Mouse (Mus musculus): ENCODE measurements around the gene Zcchc2.

Zcchc2 gene

GRCm38 (mm10) chr1:106036861-106037599 lies 46.8 kb downstream of the Zcchc2 start:
- DNase-seq (ENCODE audit: low spot score in 2 of 2) = peak; percentile 26 to 43

DNA sequence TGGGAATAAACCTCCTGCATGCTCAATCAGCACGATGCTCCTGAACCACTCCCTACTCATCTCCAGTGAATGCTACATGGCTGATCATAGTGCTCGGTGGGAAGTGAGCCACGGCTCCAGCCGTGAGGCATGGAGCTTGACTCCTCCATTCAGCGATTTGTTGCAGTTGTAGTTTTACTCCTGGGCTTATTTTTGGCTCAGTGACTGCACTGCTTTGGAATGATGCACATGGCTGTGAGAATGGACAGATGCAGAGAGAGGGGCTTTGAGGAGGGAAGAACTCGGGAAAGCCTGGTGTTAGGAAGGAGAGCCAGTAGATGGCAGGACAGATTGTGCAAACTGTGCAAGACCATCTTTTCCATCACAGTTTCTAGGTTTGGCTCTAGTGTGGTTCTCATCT lies 49.1 kb downstream of the Zcchc2 start:
- no peak for DNase-seq (ENCODE audit: low spot score in 2 of 2)

- DNase-seq (ENCODE audit: low spot score in 2 of 2) = no peak
These were observed 50.1 kb downstream of the Zcchc2 start for GRCm38 (mm10) chr1:106040271-106040670.

DNA sequence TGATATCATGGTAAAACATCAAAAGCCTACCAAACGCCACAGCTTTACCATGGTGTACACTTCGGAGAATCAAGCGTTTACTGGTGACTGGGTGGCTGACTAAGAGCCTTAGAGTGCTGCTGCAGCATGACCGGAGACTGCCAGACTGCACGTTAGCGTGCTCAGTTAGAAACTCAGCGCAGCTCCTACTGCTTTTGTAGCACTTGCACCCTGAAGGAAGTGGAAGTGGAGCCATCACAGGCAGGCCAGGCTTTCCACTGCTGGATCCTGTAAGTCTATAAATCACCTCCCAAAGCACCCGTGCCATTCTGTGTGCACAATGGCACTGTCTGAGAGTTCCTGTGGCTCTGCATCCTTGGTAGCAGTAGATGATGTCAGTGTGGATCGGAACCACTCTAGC lies 52.0 kb downstream of the Zcchc2 start:
- DNase-seq (ENCODE audit: low spot score in 2 of 2) = no peak

DNA sequence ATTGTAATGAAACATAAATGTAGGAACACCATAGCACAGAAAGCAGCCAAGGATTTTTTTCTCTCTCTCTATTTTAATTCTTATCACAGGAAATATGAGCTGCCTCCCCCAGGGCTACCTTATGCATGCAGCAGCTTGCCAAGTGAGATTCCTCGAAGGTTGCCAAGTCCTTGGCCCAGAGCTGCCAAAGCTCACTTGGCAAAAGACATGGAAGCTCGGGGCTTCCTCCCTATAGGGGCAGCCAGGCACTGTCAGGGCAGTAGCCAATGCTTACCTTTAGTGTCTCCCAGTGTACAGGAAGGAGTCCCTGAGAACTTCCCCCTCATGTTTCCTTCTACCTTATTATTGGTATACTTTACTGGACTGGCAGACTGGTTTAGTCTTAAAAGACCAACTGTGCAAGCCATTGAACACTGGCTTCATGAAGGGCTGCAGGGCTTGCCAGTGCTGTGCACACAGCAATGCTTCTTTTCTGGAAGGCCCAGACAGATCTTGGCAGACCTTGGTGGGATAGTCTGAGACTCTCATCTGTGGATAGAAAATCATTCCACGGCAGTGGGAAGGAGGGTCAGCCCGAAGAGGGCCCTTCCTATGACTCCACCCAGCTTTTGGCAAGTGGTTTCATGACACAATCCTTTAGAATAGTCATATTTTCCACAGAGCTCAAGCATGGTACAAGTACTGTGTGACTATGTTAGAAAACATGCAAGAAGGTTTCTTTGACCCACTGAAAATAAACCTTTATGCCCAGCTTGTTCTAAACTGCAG lies 53.0 kb downstream of the Zcchc2 start:
- no peak for DNase-seq (ENCODE audit: low spot score in 2 of 2)

GRCm38 (mm10) chr1:106049036-106049435 lies 58.8 kb downstream of the Zcchc2 start:
- DNase-seq (ENCODE audit: low spot score in 2 of 2) = no peak

DNA sequence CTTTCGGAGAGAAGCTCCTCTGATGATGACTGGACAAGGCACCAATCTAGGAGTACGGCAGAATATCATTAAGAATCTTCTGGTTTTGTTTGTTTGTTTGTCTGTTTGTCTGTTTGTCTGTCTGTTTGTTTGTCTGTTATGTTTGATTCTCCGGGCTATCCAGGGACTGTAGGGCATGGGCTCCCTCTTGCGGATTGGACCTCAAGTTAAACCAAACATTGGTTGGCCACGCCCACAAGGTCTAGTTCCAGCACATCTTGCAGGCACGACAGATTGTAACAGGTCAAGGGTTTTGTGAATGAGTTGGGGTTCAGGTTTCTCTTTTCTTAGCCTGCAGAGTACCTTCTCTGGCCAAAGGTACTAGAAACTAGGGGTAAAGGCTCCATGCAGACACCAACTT lies 64.8 kb downstream of the Zcchc2 start:
- DNase-seq (ENCODE audit: low spot score in 2 of 2) = no peak

DNA sequence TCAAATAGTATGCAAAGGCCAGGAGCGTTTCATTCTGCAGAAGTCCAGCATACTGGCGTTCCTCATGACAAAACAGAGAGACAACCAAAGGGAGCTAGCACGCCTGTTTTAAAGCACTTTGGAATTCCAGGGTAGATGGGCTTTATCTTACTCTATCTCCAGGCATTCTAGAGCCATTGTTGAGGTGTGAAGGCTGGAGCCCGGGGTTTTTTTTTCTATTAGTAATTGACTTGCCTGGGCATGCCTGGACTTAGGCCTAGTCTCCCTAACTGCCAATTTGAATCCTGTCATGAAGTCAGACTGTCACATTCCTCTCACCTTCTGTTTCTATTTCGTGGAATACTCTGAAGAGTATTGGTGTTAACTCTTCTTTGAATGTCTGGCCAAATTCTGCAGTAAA lies 68.1 kb downstream of the Zcchc2 start:
- no peak for DNase-seq (ENCODE audit: low spot score in 2 of 2)

- no peak for DNase-seq (ENCODE audit: low spot score in 2 of 2)
These were observed 69.5 kb downstream of the Zcchc2 start for GRCm38 (mm10) chr1:106059516-106060277.

DNA sequence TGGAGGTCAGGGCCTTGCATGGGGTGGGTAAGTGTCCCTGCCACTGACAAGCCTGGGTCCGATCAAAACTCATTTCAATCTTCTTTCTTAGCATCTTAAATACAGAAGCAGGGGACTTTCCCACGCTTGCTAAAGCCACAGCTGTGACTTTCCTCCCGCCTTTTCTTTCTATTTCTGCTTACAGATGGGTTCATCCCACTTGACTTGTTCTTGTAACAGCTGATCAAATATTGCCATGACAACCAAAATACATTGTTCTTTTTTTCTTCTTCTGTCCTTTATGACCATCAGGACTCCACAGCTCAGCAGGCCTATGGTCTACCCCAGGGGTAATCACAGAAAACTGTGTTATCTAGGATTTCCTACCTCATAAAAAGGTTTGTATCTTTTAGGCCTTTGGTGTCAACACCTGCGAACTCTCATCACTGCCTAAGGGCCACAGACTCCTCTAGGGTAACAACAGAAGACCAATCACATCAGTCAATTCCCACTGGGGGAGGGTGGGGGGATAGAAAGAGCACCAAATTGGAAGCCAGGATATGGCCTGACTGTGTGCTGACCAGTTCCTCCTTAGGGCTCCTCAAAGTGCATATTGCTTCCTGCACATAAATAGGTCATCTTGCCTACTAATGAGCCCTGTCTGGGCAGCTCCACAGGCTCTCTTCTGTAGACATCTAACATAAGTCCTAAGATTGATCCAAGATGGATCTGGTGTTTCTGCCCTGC lies 71.1 kb downstream of the Zcchc2 start:
- peak; percentile 32 to 51 for DNase-seq (ENCODE audit: low spot score in 2 of 2)

DNA sequence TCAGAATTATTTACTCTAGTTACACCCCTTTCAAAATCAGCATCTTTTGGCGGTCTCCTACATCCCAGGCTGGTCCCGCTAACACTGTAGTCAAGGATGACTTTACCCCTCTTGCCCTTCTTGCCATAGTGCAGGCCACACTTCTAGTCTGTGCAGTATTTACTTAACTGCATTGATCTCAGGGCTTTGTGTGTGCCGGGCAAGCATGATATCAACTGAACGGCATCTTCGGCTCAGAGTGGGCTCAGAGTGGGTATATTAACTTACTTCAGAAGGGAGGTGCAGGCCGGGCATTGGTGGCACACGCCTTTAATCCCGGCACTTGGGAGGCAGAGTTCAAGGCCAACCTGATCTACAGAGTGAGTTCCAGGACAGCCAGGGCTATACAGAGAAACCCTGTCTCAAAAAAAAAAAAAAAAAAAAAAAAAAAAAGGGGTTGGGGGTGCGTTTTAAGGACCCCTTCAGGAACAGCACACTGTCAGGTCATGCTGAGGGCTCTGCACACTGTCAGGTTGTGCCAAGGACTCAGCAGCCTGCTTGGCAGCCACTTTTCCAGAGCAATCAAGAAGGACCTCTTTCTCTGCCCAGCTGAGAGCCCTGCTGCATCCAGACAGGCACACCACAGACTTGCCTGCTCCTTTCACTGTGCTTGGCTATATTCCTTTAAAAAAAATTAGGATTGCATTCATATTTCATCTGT lies 72.8 kb downstream of the Zcchc2 start:
- no peak for DNase-seq (ENCODE audit: low spot score in 2 of 2)

DNA sequence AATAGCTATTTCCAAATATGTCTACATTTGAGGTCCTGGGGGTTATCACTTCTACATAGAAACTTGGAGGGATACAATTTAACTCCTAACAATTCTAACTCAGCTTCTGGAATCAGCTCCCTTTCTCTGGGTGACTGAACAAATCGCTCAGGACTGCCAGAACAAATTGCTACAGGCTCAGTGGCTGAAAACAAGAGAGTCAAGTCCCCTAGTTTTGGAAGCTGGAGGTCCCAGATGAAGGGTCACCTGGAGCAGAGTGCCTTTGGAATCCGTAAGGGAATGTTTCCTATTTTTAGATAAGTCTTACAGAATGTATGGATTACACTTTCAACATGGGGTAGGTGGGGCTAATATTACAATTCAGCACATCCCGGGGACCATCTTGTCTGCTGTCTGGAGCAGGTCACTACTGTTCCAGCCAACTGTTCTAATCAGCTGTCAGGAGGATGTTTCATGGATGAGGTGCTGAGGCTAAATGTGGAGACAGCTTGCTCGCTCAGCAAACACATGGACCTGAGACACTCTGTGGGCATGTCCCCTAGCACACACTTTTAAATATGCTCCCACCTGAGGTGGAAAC lies 73.5 kb downstream of the Zcchc2 start:
- no peak for DNase-seq (ENCODE audit: low spot score in 2 of 2)

DNA sequence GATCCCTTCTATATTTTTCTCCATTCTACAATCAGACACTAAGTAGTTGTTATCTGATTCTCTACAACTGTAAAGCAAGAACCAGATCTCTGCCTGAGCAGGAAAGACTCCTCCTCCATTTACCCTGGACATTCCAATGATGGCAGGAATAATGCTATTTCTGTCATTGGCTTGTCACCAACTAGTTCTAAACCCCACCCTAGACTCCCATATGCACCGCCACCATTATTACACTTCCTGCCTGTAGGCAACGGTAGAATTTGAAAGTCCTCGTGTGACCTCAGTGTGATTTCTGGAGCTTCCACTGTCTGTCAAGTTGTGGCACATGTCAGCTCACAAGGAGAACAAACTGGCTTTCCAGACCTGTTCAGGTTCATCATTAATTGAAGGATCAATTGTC lies 74.1 kb downstream of the Zcchc2 start:
- DNase-seq (ENCODE audit: low spot score in 2 of 2) = no peak

DNA sequence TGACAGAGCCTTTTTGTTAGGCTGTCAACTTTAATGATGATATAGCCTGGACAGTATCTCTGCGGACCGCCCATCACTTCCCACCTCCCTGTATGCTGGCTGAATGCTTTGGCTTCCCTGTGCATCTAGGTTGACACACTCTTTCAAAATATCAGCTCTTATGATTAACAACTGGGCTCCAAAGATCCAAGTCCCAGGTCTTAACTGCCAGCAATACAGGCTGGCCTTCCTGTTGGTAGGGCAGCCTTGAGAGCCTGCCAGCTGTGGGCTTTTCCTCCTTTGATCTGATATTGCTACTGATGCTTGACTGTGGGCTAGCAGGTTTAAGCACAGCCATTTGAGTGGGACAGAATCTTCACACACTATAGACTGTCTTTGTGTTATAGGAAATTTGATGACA lies 74.5 kb downstream of the Zcchc2 start:
- DNase-seq (ENCODE audit: low spot score in 2 of 2) = no peak

DNA sequence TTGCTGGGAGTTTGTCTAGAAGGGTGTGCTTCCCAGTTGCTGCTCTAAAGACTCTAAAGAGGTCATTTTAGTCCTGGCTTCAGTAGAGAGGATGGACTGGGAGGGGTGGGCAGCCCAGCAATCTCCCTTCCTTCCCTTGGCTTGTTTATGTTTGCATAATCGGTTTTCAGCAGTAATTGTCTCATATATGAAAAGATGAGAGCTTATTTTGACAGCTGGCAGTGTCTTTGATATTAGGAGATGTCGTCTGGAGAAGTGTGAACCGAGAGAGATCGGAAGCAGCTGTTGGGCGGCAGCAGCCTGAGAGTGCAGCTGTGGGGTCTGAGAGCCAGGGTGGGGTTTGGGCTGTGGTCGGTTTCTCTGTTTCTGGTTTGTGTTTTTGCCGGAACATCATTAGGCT lies 75.5 kb downstream of the Zcchc2 start:
- peak in 1 of 2 experiments; percentile 13 for DNase-seq (ENCODE audit: low spot score in 2 of 2)

DNA sequence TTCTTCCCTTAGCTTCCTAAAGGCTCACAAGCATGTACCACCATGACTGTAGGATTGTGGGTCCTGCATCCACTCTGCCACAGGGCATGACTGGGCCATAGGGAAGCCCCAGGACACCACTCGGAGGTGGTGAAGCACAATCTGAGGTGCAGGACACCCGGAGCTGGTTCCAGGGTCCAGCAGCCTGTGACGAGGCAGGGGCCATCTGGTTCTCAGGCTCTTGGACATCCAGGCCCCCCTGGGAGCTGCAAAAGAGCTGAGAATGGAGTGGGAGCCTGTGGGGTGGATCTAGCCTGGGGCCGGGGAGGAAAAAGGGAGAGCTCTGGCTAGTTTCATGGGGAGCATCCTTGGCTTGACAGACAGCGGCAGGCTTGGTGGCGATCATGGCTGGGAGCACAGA lies 77.1 kb downstream of the Zcchc2 start:
- DNase-seq (ENCODE audit: low spot score in 2 of 2) = no peak

GRCm38 (mm10) chr1:106069867-106070543 lies 79.8 kb downstream of the Zcchc2 start:
- no peak for DNase-seq (ENCODE audit: low spot score in 2 of 2)

DNA sequence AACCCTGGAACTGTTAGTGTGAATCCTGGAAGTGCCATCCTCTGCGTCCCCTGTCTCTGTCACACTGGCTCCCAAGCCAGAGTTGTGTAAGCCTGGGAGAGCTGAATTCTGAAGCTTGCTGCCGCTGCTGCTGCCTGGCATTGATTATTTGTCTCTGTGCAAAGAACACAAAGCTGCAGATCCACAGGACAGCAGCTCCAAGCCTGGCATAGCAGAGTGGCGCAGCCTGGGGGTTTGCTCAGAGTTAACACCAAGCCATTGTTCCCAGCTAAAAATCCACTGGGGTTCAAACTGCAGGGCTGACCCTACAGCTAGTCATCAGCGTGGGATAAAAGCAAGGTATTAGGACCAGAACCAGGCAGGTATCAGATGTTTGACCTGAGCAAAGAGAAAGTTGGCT lies 80.6 kb downstream of the Zcchc2 start:
- DNase-seq (ENCODE audit: low spot score in 2 of 2) = no peak

DNA sequence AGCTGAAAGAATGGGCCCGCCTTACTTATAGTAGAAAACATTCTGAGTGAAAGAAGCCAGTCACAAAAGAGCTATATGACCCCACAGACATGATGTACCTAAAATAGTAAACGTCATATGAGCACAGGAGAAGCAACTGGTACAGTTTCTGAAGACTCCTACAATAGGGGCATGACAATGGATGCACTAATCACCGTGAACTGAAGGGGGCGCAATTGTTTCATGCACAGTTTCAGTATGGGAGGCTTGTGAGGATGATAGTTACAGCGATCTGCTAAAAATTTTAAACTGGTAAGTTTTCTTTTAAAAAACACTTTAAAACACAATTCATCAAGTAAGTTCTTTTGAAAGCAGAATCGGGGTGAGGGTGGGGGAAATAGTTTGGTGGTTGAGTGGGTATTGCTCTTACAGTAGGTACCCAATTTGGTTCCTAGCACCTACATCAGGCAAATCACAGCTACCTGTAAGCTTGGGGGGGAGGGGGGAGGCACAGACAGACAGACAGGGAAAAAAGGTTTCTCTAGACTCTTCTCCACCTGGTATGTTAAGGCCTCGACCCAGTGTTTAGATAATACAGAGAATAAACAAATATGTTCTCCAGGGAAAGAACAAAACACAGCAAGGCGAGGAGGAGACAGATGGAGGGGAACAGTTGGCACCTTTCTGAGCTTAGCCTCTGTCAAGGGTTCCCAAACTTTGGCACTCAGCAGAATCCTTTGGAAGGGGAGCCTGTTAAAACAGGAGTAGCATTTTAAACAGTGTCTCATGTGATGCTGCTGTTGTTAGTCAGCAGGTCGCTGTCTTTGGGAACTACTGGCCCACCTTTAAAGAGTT lies 81.2 kb downstream of the Zcchc2 start:
- peak; percentile 58 to 67 for DNase-seq (ENCODE audit: low spot score in 2 of 2)
